Mouse (Mus musculus) MEL (cell line): ENCODE results near the gene Nyap1. TPM values are rescaled to one million over a fixed set of nuclear protein-coding genes. Genes with fewer than 3 reads are reported as not detected.
A peak's percentile ranks its signal among the peaks of the same experiment; 100 is the strongest.

Experiments used
- DNase-seq: peaks from one replicate; pipeline ENCODE4 v3.0.0; 2011; ENCODE audit warnings: low read depth, low spot score
- H3K27ac ChIP-seq: 2 replicates; pipeline ENCODE4 v1.5.1; 2012; ENCODE audit warnings: low read depth, mild to moderate bottlenecking, control low read depth, low read length, moderate library complexity; ENCODE audit not compliant: control insufficient read depth
- H3K27me3 ChIP-seq, 2 experiments: fragments of 150-350 bp in 1 of 2; sonication (generic) in 1 of 2; 2 replicates each; pipeline ENCODE4 v1.6.1; 2012; ENCODE audit warnings: low read length in 2 of 2, mild to moderate bottlenecking in 2 of 2, improper control_type of control experiment in 1 of 2, moderate library complexity in 1 of 2; ENCODE audit not compliant: insufficient read depth in 2 of 2, control insufficient read depth in 1 of 2
- H3K36me3 ChIP-seq, 2 experiments: 2 replicates each; pipeline ENCODE4 v1.6.1; 2012 to 2014; ENCODE audit warnings: low read length in 2 of 2, improper control_type of control experiment in 1 of 2, inconsistent platforms in 1 of 2, mild to moderate bottlenecking in 1 of 2; ENCODE audit not compliant: insufficient read depth in 2 of 2, control insufficient read depth in 1 of 2
- H3K4me1 ChIP-seq, 2 experiments: fragments of 150-350 bp in 1 of 2; sonication (generic) in 1 of 2; 2 replicates each; pipeline ENCODE4 v1.6.1; 2012; ENCODE audit warnings: low read length in 2 of 2, improper control_type of control experiment in 1 of 2, mild to moderate bottlenecking in 1 of 2; ENCODE audit not compliant: insufficient read depth in 2 of 2, control insufficient read depth in 1 of 2
- H3K4me3 ChIP-seq, 2 experiments: fragments of 150-350 bp in 1 of 2; sonication (generic) in 1 of 2; 2 replicates each; pipeline ENCODE4 v1.5.1; 2012; ENCODE audit warnings: low read depth in 2 of 2, low read length in 2 of 2, mild to moderate bottlenecking in 2 of 2, moderate library complexity in 2 of 2, control low read depth in 1 of 2, improper control_type of control experiment in 1 of 2; ENCODE audit not compliant: control insufficient read depth in 1 of 2, insufficient read depth in 1 of 2
- H3K79me2 ChIP-seq: 2 replicates; pipeline ENCODE4 v1.6.1; 2012; ENCODE audit warnings: mild to moderate bottlenecking, low read length, moderate library complexity; ENCODE audit not compliant: control insufficient read depth, poor library complexity, insufficient read depth
- H3K9ac ChIP-seq: 2 replicates; pipeline ENCODE4 v1.6.1; 2012; ENCODE audit warnings: low read depth, mild to moderate bottlenecking, control low read depth, low read length, moderate library complexity; ENCODE audit not compliant: control insufficient read depth, poor library complexity, severe bottlenecking
- H3K9me3 ChIP-seq: fragments of 150-350 bp; sonication (generic); replicated peaks from 2 replicates; pipeline ENCODE4 v1.6.1; 2012; ENCODE audit warnings: mild to moderate bottlenecking, low read length, improper control_type of control experiment, moderate library complexity; ENCODE audit not compliant: insufficient read depth
- CHD1 ChIP-seq: IDR thresholded peaks from 2 replicates; pipeline ENCODE4 v1.6.1; 2012; ENCODE audit warnings: low read depth, mild to moderate bottlenecking, inconsistent platforms, low read length, improper control_type of control experiment
- CHD2 ChIP-seq: IDR thresholded peaks from 2 replicates; pipeline ENCODE4 v1.6.1; 2011; ENCODE audit warnings: low read length, improper control_type of control experiment
- EP300 ChIP-seq, 2 experiments: IDR thresholded peaks; 2 replicates each; pipeline ENCODE4 v1.6.1; 2011; ENCODE audit warnings: improper control_type of control experiment in 2 of 2, low read length in 2 of 2, low read depth in 1 of 2, mild to moderate bottlenecking in 1 of 2
- ETS1 ChIP-seq: IDR thresholded peaks from 2 replicates; pipeline ENCODE4 v1.6.1; 2012; ENCODE audit warnings: low read depth, mild to moderate bottlenecking, inconsistent platforms, low read length, improper control_type of control experiment, moderate library complexity
- GABPA ChIP-seq: IDR thresholded peaks from 2 replicates; pipeline ENCODE4 v1.6.1; 2012; ENCODE audit warnings: low read depth, mild to moderate bottlenecking, inconsistent platforms, low read length, improper control_type of control experiment, moderate library complexity
- GATA1 ChIP-seq: IDR thresholded peaks from 2 replicates; pipeline ENCODE4 v1.6.1; 2011; ENCODE audit warnings: low read depth, low read length, improper control_type of control experiment
- HCFC1 ChIP-seq: IDR thresholded peaks from 2 replicates; pipeline ENCODE4 v1.6.1; 2012; ENCODE audit warnings: low read depth, mild to moderate bottlenecking, inconsistent platforms, low read length, improper control_type of control experiment, moderate library complexity
- JUND ChIP-seq: IDR thresholded peaks from 2 replicates; pipeline ENCODE4 v1.6.1; 2011; ENCODE audit warnings: low read depth, mild to moderate bottlenecking, improper control_type of control experiment, low read length
- KAT2A ChIP-seq: conservative IDR thresholded peaks from 2 replicates; pipeline ENCODE4 v1.6.1; 2012; ENCODE audit warnings: low read depth, low read length, improper control_type of control experiment, inconsistent platforms
- MAFK ChIP-seq: IDR thresholded peaks from 2 replicates; pipeline ENCODE4 v1.6.1; 2011; ENCODE audit warnings: low read depth, mild to moderate bottlenecking, low read length, improper control_type of control experiment, borderline replicate concordance
- MAX ChIP-seq: IDR thresholded peaks from 2 replicates; pipeline ENCODE4 v1.6.1; 2011; ENCODE audit warnings: low read length, improper control_type of control experiment
- MEF2A ChIP-seq: IDR thresholded peaks from 2 replicates; pipeline ENCODE4 v1.6.1; 2014; ENCODE audit warnings: low read depth, mild to moderate bottlenecking, inconsistent platforms, low read length, improper control_type of control experiment; ENCODE audit not compliant: poor library complexity, insufficient replicate concordance, severe bottlenecking; ENCODE audit errors: extremely low read depth
- MYB ChIP-seq: IDR thresholded peaks from 2 replicates; pipeline ENCODE4 v1.6.1; 2011; ENCODE audit warnings: mild to moderate bottlenecking, low read depth, low read length, improper control_type of control experiment
- MYC ChIP-seq: IDR thresholded peaks from 2 replicates; pipeline ENCODE4 v1.6.1; 2011; ENCODE audit warnings: low read depth, mild to moderate bottlenecking, low read length, improper control_type of control experiment, moderate library complexity
- NELFE ChIP-seq: IDR thresholded peaks from 2 replicates; pipeline ENCODE4 v1.6.1; 2011; ENCODE audit warnings: low read depth, low read length, improper control_type of control experiment
- NRF1 ChIP-seq: IDR thresholded peaks from 2 replicates; pipeline ENCODE4 v1.6.1; 2014; ENCODE audit warnings: low read depth, mild to moderate bottlenecking, inconsistent platforms, low read length, improper control_type of control experiment, moderate library complexity; ENCODE audit not compliant: poor library complexity, insufficient read depth, severe bottlenecking
- POLR2A ChIP-seq, 2 experiments: IDR thresholded peaks; 2 replicates each; pipeline ENCODE4 v1.6.1; 2011 to 2012; ENCODE audit warnings: low read length in 2 of 2, mild to moderate bottlenecking in 2 of 2, control low read depth in 1 of 2, improper control_type of control experiment in 1 of 2, low read depth in 1 of 2, moderate library complexity in 1 of 2; ENCODE audit not compliant: control insufficient read depth in 1 of 2, insufficient read depth in 1 of 2, poor library complexity in 1 of 2
- POLR2AphosphoS5 ChIP-seq: IDR thresholded peaks from 2 replicates; pipeline ENCODE4 v1.6.1; 2012; ENCODE audit warnings: low read depth, borderline replicate concordance, mild to moderate bottlenecking, inconsistent platforms, low read length, moderate library complexity, mixed read lengths
- RAD21 ChIP-seq: IDR thresholded peaks from 2 replicates; pipeline ENCODE4 v1.6.1; 2011; ENCODE audit warnings: mild to moderate bottlenecking, low read depth, low read length, improper control_type of control experiment
- SIN3A ChIP-seq: IDR thresholded peaks from 2 replicates; pipeline ENCODE4 v1.6.1; 2012; ENCODE audit warnings: low read length, improper control_type of control experiment, inconsistent platforms
- TAL1 ChIP-seq: IDR thresholded peaks from 2 replicates; pipeline ENCODE4 v1.6.1; 2012; ENCODE audit warnings: mild to moderate bottlenecking, inconsistent platforms, low read length, moderate library complexity, mixed read lengths
- TBP ChIP-seq: IDR thresholded peaks from 2 replicates; pipeline ENCODE4 v1.8.0; 2011; ENCODE audit warnings: low read depth, low read length, improper control_type of control experiment
- TCF12 ChIP-seq: IDR thresholded peaks from 2 replicates; pipeline ENCODE4 v1.6.1; 2014; ENCODE audit warnings: low read depth, mild to moderate bottlenecking, inconsistent platforms, low read length, improper control_type of control experiment, moderate library complexity
- UBTF ChIP-seq: IDR thresholded peaks from 2 replicates; pipeline ENCODE4 v1.6.1; 2012; ENCODE audit warnings: low read depth, mild to moderate bottlenecking, inconsistent platforms, low read length, improper control_type of control experiment, moderate library complexity, borderline replicate concordance; ENCODE audit not compliant: insufficient read depth
- USF1 ChIP-seq: IDR thresholded peaks from 2 replicates; pipeline ENCODE4 v1.6.1; 2014; ENCODE audit warnings: low read depth, mild to moderate bottlenecking, inconsistent platforms, low read length, improper control_type of control experiment, moderate library complexity
- USF2 ChIP-seq, 2 experiments: IDR thresholded peaks; 2 replicates each; pipeline ENCODE4 v1.6.1; 2011 to 2012; ENCODE audit warnings: improper control_type of control experiment in 2 of 2, low read length in 2 of 2, borderline replicate concordance in 1 of 2, inconsistent platforms in 1 of 2, low read depth in 1 of 2, mild to moderate bottlenecking in 1 of 2; ENCODE audit not compliant: insufficient read depth in 1 of 2
- ZKSCAN1 ChIP-seq: IDR thresholded peaks from 2 replicates; pipeline ENCODE4 v1.6.1; 2012; ENCODE audit warnings: low read depth, mild to moderate bottlenecking, inconsistent platforms, low read length, improper control_type of control experiment, moderate library complexity
- ZMIZ1 ChIP-seq: IDR thresholded peaks from 2 replicates; pipeline ENCODE4 v1.6.1; 2012; ENCODE audit warnings: low read depth, mild to moderate bottlenecking, inconsistent platforms, low read length, improper control_type of control experiment, moderate library complexity
- ZNF384 ChIP-seq: IDR thresholded peaks from 2 replicates; pipeline ENCODE4 v1.6.1; 2012; ENCODE audit warnings: low read depth, mild to moderate bottlenecking, inconsistent platforms, low read length, improper control_type of control experiment
- polyA plus RNA-seq, 2 experiments: library from polyadenylated mRNA; stranded (reverse) in 1 of 2; unstranded in 1 of 2; fragments of >175 nt in 1 of 2; fragments of >200 nt in 1 of 2; gene quantifications; 2 replicates each; pipeline versions ENCODE4 v1.2.1 to v1.2.4; 2012; ENCODE audit warnings: low replicate concordance in 2 of 2, low read depth in 1 of 2; ENCODE audit not compliant: insufficient read length in 2 of 2, insufficient read depth in 1 of 2, missing spikeins in 1 of 2
- total RNA-seq: library from RNA; depleted of rRNA; stranded (reverse); fragments of 300-350 nt; gene quantifications from 2 replicates; pipeline ENCODE4 v1.2.3, GENCODE M21; 2012

Gene Nyap1
- total and polyA plus RNA-seq, 3 experiments, result 0.39 to 1.1 TPM; not detected in 1

DNA sequence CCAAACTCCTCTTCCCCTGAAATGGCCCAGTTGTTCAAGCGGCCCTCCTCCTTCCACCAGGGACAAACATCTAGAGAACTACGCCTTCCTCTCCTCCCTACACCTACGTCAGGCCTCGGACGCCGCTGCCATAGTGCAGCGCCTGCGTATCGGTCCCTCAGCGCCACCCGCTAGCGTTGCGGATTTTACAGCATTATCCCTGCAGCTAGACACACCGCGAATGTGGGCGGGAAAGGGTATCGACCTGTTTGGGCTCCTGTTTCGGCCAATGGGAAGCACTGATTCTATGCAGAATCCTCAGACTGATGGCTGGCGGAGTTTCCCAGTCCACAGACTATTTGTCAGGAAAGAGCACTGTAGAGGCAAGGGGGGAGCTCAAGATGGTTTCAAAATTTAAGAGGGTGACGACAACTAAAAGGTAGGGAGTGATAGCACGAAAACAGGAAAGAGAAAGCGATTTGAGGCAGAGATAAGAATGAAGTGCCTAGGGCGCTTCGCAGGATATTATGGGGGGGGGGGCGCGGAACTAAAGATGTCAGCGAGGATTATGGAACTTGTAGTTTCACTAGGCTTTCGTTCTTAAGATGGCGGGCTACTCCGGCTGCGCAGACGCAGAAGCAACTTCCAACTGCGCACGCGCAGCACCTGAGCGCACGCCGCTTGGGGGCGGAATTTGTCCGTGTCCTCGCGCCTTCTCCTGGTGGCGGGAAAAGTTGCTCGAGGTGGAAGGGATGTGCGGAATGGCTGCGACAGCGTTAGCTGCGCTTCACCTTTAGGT lies 45.9 kb upstream of the Nyap1 start, which contains the start of the genes Mepce and Zcwpw1 (continued):
- TF ChIP-seq ZNF384 (no peak), ETS1 (peak; percentile 88), NELFE (peak; percentile 44), NRF1 (peak; percentile 96), POLR2AphosphoS5 (no peak), USF2 (IDR thresholded peaks at IDR 0.05; ENCODE audit: borderline replicate concordance in 1 of 2, insufficient read depth in 1 of 2, low read depth in 1 of 2, low read length in 2 of 2) (no peak), ZMIZ1 (no peak; the same call in none of the 2 replicates), HCFC1 (peak; percentile 98), MYB (no peak), GABPA (no peak), CHD1 (peak; percentile 84; the same call in 1 of the 2 replicates), MEF2A (0 out of 2 replicates have a peak, but pooled peaks have one; percentile 10), GATA1 (peak; percentile 87), SIN3A (peak; percentile 91; the same call in 1 of the 2 replicates), UBTF (no peak), JUND (no peak), TBP (peak; percentile 40; the same call in 1 of the 2 replicates)
- TF ChIP-seq, all 39 proteins: peak for 23

DNA sequence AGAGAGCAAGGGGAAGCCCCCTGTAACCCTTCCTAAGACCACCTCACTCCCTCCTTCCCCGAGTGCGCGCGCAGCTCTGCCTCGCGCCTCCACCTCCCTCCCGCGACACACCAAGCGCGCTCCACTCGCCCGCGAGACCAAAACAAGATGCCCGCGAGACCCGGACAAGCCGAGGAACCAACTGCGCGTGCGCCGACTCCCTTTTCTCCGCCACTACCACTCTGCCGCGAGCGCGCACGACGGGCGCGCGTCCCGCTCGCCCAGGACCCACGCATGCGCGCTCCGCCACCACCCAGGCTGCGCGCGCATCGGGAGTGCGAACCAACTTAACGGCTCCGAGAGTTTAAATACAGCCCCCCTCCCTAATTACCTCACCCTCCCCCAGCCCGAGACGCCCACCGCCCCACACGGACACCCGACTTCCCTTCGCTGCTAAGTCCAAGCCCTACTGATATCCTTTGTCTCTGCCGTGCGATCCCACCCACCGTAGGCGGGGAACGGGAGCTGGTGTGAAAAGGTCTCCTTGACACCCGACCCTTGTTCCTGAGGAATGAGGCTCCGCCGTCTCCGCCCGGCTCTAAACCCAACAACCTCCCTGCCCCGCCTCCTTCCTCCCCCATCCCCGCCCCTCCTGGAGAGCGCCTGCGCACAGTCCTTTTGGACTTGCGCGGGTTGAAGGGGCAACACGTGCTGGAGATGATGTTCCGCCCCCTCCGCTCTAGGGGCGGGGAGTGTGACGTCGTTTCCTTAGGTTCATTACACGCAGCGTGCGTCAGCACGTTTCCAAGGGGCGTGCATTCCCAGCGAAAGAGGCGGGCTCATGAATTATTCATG lies 44.9 kb upstream of the Nyap1 start:
- Histone ChIP-seq H3K27me3 (no peaks in the 10 kb centered on the region), H3K9ac (peak overlapping the region; percentile 98), H3K4me3 (peak overlapping the region; percentile 73 to 88), H3K4me1 (peaks cover 0 to 22% of the 10 kb centered on the region in 2 experiments; a peak in 2 of 4 replicates), H3K27ac (peak overlapping the region; percentile 98), H3K36me3 (peaks cover 0 to 15% of the 10 kb centered on the region in 2 experiments; a peak in 3 of 4 replicates), H3K79me2 (peaks cover 37% of the 10 kb centered on the region), H3K9me3 (no peaks in the 10 kb centered on the region)
- DNase-seq, result peak; percentile 100
- peak; percentile 82 for TF ChIP-seq HCFC1
- peak; percentile 92; the same call in 1 of the 2 replicates for TF ChIP-seq POLR2AphosphoS5
- TF ChIP-seq MYC, result peak; percentile 96
- peak; percentile 94 for TF ChIP-seq USF1
- TF ChIP-seq POLR2A (IDR thresholded peaks at IDR 0.05; ENCODE audit: control insufficient read depth in 1 of 2, insufficient read depth in 1 of 2, low read depth in 1 of 2, low read length in 2 of 2, poor library complexity in 1 of 2), result peak; percentile 93 to 95
- no peak for TF ChIP-seq ZKSCAN1
- peak; percentile 72 for TF ChIP-seq CHD2
- no peak for TF ChIP-seq ZNF384
- peak; percentile 42; the same call in 1 of the 2 replicates for TF ChIP-seq TCF12
- no peak; the same call in 1 of the 2 replicates for TF ChIP-seq KAT2A
- no peak for TF ChIP-seq MAFK
- TF ChIP-seq TAL1, result no peak
- TF ChIP-seq MAX, result peak; percentile 98
- TF ChIP-seq MEF2A, result peak; percentile 38; the same call in 1 of the 2 replicates
- TF ChIP-seq CHD1, result no peak
- TF ChIP-seq RAD21, result no peak
- TF ChIP-seq EP300 (IDR thresholded peaks at IDR 0.05; ENCODE audit: low read depth in 1 of 2, low read length in 2 of 2), result peak in 1 of 2 experiments; percentile 28; a peak in 2 of 4 replicates
- TF ChIP-seq GABPA, result no peak
- peak; percentile 95 for TF ChIP-seq NELFE
